Mouse (Mus musculus) heart, adult 2 months (tissue): ENCODE measurements around the gene Ncdn. TPM values are rescaled to one million over a fixed set of nuclear protein-coding genes. Genes with fewer than 3 reads are reported as not detected.
A peak's percentile ranks its signal among the peaks of the same experiment; 100 is the strongest.

Experiments
- DNase-seq, 2 experiments: peaks; one replicate each; pipeline ENCODE4 v3.0.0; 2021
- H3K27ac ChIP-seq: fragments of 200-600 bp; 2 replicates; pipeline ENCODE4 v1.8.1; 2022
- H3K27me3 ChIP-seq: fragments of 200-500 bp; 2 replicates; pipeline ENCODE4 v1.6.1; 2012; ENCODE audit warnings: mild to moderate bottlenecking, low read length, inconsistent platforms, mixed read lengths; ENCODE audit not compliant: control insufficient read depth, insufficient read depth
- H3K36me3 ChIP-seq: fragments of 200-500 bp; 2 replicates; pipeline ENCODE4 v1.6.1; 2012; ENCODE audit warnings: low read length, inconsistent platforms; ENCODE audit not compliant: control insufficient read depth, insufficient read depth
- H3K4me1 ChIP-seq: fragments of 200-500 bp; 2 replicates; pipeline ENCODE4 v1.6.1; 2011; ENCODE audit warnings: low read length; ENCODE audit not compliant: control insufficient read depth, insufficient read depth
- H3K4me3 ChIP-seq: fragments of 200-600 bp; 2 replicates; pipeline ENCODE4 v1.8.1; 2022
- H3K79me2 ChIP-seq: fragments of 200-500 bp; replicated peaks from 2 replicates; pipeline ENCODE4 v1.6.1; 2012; ENCODE audit warnings: mild to moderate bottlenecking, inconsistent platforms, low read length, moderate library complexity, mixed read lengths; ENCODE audit not compliant: control insufficient read depth, insufficient read depth
- H3K9ac ChIP-seq: fragments of 200-500 bp; 2 replicates; pipeline ENCODE4 v1.6.1; 2012; ENCODE audit warnings: low read depth, mild to moderate bottlenecking, control low read depth, inconsistent platforms, low read length, mixed read lengths
- CTCF ChIP-seq: fragments of 200-600 bp; IDR thresholded peaks from 2 replicates; pipeline ENCODE4 v1.8.1; 2022; ENCODE audit warnings: antibody characterized with exemption, mild to moderate bottlenecking, moderate library complexity
- EP300 ChIP-seq: fragments of 200-500 bp; IDR thresholded peaks from 2 replicates; pipeline ENCODE4 v1.6.1; 2011; ENCODE audit warnings: low read depth, low read length, control low read depth; ENCODE audit not compliant: insufficient read depth
- POLR2A ChIP-seq: fragments of 200-500 bp; IDR thresholded peaks from 2 replicates; pipeline ENCODE4 v1.6.1; 2011; ENCODE audit warnings: mild to moderate bottlenecking, low read depth, low read length, control low read depth; ENCODE audit not compliant: insufficient read depth
- WGBS: fragments of 180-500 bp; shearing (Covaris S2); methylation state at CpG from one replicate; pipeline ENCODE4 v1.1.7; 2018; 5-methylcytosine and 5-hydroxymethylcytosine counted together
- intact Hi-C: fragments of 180-260 bp; cut with DNase I; formaldehyde crosslinking; loops from one replicate; pipeline ENCODE4 v1.15.1; 2025
- polyA plus RNA-seq: library from polyadenylated mRNA; depleted of rRNA; stranded (reverse); fragments of >200 nt; gene quantifications from 2 replicates; pipeline ENCODE4 v1.2.3, GENCODE M21; 2012
- total RNA-seq, 2 experiments: library from RNA; stranded (reverse); gene quantifications; 2 replicates each; pipeline ENCODE4 v1.2.3; 2021

Gene Ncdn
- total and polyA plus RNA-seq, 3 experiments = 15.2 to 20.1 (median 16.5) TPM

DNA sequence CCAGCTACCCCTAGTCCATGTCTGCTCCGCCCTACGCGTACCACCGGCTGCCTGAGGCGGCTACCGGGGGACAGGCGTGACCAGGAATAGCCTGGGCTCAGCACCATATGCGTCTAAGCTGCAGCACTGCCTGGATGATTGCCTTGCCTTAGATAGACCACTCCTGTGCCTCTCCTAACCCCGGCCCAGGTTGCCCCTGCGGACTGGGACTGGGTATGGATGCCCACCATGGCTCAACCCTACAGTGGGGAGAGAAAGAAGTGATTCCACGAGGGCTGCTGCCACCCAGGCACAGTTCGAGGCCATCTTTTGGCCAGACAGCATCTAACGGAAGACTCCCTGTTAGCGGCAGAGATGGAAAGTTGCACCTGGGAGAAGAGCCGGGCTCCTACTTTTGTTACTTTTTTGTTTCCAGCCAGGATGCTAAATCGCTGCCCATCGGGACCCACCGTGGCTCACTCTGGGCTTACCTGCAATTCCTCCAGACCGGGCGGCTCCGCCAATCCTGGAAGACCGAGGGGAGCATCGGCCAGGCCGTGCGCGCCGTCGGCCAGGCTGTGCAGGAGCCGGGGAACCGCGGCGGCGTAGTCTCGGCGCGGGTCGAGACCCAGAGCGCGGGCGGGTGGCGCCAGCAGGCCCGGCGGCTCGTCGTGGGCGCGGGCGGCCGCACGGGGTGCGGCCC is 18.4 kb downstream of the Ncdn start:
- Histone ChIP-seq H3K9ac (peak overlapping the region; percentile 50; the same call in 1 of the 2 replicates), H3K36me3 (no peaks in the 10 kb centered on the region), H3K4me1 (no peaks in the 10 kb centered on the region), H3K27me3 (peaks cover 33% of the 10 kb centered on the region), H3K79me2 (no peaks in the 10 kb centered on the region), H3K4me3 (no peak overlapping the region; the same call in 1 of the 2 replicates), H3K27ac (no peak overlapping the region)
- DNase-seq = no peak
- intact Hi-C loops = no loop called here
- TF ChIP-seq POLR2A = no peak
- TF ChIP-seq CTCF = no peak
- no peak for TF ChIP-seq EP300
- 5% methylated on average over 51 of the region's 51 CpGs for WGBS

GRCm38 (mm10) chr4:126734001-126734603 is 19.1 kb downstream of the Ncdn start:
- H3K36me3 ChIP-seq = no peaks in the 10 kb centered on the region
- no peak for DNase-seq
- TF ChIP-seq POLR2A (no peak), CTCF (no peak), EP300 (no peak)
- no peak overlapping the region for H3K4me3 ChIP-seq
- no peaks in the 10 kb centered on the region for H3K4me1 ChIP-seq
- peaks cover 33% of the 10 kb centered on the region for H3K27me3 ChIP-seq
- no peak overlapping the region for H3K27ac ChIP-seq
- no peak overlapping the region for H3K9ac ChIP-seq
- no peaks in the 10 kb centered on the region for H3K79me2 ChIP-seq
- intact Hi-C loops = no loop called here
- 15% methylated on average over 16 of the region's 16 CpGs for WGBS

- Histone ChIP-seq H3K79me2 (no peaks in the 10 kb centered on the region), H3K9ac (no peak overlapping the region), H3K4me3 (no peak overlapping the region), H3K27me3 (peaks cover 32% of the 10 kb centered on the region), H3K36me3 (no peaks in the 10 kb centered on the region), H3K27ac (no peak overlapping the region), H3K4me1 (no peaks in the 10 kb centered on the region)
- no peak for DNase-seq
- WGBS = 8% methylated on average over 26 of the region's 26 CpGs
- intact Hi-C loops = no loop called here
- TF ChIP-seq EP300 (no peak), CTCF (no peak), POLR2A (no peak)
These were observed 20.5 kb downstream of the Ncdn start for GRCm38 (mm10) chr4:126732531-126733380.

DNA sequence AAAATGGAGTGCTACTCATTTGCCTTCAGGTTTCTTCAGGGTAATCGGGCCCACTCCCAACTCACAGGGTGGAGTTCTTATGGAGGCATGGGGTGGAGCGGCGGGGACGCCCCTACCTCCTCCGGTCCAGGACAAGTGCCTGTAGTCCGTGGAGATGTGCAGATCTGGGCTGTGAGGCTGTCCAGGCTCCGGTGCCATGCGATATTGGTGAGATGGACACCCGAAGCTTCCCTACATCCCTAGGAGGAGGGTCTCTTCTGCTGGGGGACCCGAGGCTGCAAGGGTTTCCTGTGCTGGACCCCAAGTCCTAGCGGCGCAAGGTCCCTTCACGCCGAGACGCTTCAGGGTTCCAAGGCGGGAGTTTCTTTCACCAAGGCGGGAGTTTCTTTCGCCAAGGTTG is 21.1 kb downstream of the Ncdn start:
- Histone ChIP-seq H3K27ac (no peak overlapping the region), H3K4me1 (no peaks in the 10 kb centered on the region), H3K4me3 (no peak overlapping the region), H3K9ac (no peak overlapping the region), H3K36me3 (no peaks in the 10 kb centered on the region), H3K27me3 (peaks cover 32% of the 10 kb centered on the region), H3K79me2 (no peaks in the 10 kb centered on the region)
- TF ChIP-seq EP300 (no peak), CTCF (no peak), POLR2A (no peak)
- WGBS = 6% methylated on average over 18 of the region's 18 CpGs
- DNase-seq = no peak
- intact Hi-C loops = no loop called here

DNA sequence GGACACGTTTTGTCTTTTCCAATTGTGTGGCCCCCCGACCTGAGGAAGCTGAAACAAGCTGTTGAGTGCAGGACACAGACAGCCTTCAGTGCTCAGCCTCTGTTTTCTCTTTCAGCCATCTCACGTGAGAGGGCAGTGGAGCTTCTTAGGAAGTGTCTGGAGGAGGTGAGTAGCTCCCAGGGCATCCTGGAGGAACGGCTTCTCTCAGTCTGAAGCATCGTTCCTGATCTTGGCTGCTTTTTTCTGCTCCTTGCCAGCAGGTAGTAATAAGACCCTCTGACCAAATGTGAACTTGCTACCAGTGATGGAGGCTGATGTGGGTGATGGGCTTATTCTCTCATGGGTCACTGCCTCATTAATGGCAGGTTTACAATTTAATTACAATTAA is 45.8 kb downstream of the Ncdn start:
- H3K27ac ChIP-seq = no peak overlapping the region
- no peak overlapping the region for H3K4me3 ChIP-seq
- intact Hi-C loops = no loop called here
- WGBS = 85% methylated on average over 5 of the region's 5 CpGs
- TF ChIP-seq POLR2A (no peak), CTCF (no peak), EP300 (no peak)
- no peak overlapping the region for H3K9ac ChIP-seq
- no peak for DNase-seq
- H3K4me1 ChIP-seq = no peaks in the 10 kb centered on the region
- no peaks in the 10 kb centered on the region for H3K79me2 ChIP-seq
- H3K27me3 ChIP-seq = no peaks in the 10 kb centered on the region
- H3K36me3 ChIP-seq = no peaks in the 10 kb centered on the region; the same call in 1 of the 2 replicates
